ENCODE assay signal across 19 mouse cellular contexts in the genomic region with DNA sequence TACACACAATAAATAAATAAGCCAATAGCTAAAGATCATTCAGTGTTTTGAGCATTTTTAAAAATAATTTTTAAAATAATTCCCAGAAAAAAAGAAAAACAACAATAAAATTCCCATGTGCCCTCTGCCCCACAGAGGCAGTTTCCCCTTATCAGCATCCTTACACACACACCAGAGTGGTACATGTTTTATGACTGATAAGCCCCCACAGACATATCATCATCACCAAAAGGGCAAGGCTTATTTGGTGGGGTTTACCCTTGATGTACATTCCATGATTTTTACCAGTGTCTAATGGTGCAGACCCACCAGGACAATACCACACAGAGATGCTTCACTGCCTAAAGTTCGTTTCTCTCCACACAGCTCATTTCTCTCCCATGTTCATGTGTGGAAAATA.
DNase-seq lines count a peak whose midpoint lies in the region; ATAC-seq lines count a peak whose summit lies in the region.
"Had no signal": no experiment of that assay in that cellular context is flagged by ENCODE, and none has a peak within 500 bp of the region (broad histone marks: within the 10 kb centered on the region; RNA-seq: fewer than 3 reads in every experiment).

No protein-coding gene starts in this region.

- intact Hi-C loops in heart, postnatal 10 days (cut with DNase I), result loop anchor here (5.0 kb wide), 1 partner anchor 51 kb away; no protein-coding TSS in a partner anchor

- no peak overlapping the region for H3K4me3 ChIP-seq in heart, embryonic 12.5 days
- H3K4me3 ChIP-seq in liver, embryonic 13.5 days (replicated peaks), result no peak overlapping the region
- no peak overlapping the region for H3K4me3 ChIP-seq in forebrain, embryonic 14.5 days (ENCODE audit: low read depth, low read length)
- H3K4me3 ChIP-seq: embryonic facial prominence, embryonic 15.5 days; forebrain, embryonic 12.5 days; hindbrain, embryonic 10.5 days; left cerebral cortex, adult 2 months; limb, embryonic 12.5 days; neural tube, embryonic 12.5 days had no signal

- no peak for DNase-seq in heart, postnatal 10 days
- DNase-seq in testis, postnatal 10 days (ENCODE audit: low spot score), result peak; percentile 2
- DNase-seq in testis, postnatal 14 days (ENCODE audit: low spot score), result no peak
- DNase-seq in liver, embryonic 13.5 days, result peak; percentile 73
- DNase-seq in forebrain, embryonic 14.5 days (ENCODE audit: low spot score), result no peak
- DNase-seq in ovary, adult 18-20 months (ENCODE audit: low spot score), result no peak
- DNase-seq: adrenal gland, postnatal 10 days; cerebellum, adult 8-10 months; gastrocnemius, postnatal 25 days; kidney, postnatal 10 days; thymus, adult 18-20 months had no signal

- H3K4me1 ChIP-seq in heart, embryonic 12.5 days (replicated peaks), result peaks cover 15% of the 10 kb centered on the region
- H3K4me1 ChIP-seq in liver, embryonic 13.5 days (replicated peaks), result peaks cover 93% of the 10 kb centered on the region
- H3K4me1 ChIP-seq in forebrain, embryonic 14.5 days (ENCODE audit: control insufficient read depth, insufficient read depth, low read length), result no peaks in the 10 kb centered on the region
- H3K4me1 ChIP-seq: forebrain, embryonic 12.5 days; neural tube, embryonic 12.5 days had no signal

- H3K9me3 ChIP-seq in heart, embryonic 12.5 days (replicated peaks), result no peaks in the 10 kb centered on the region
- no peaks in the 10 kb centered on the region for H3K9me3 ChIP-seq in liver, embryonic 13.5 days (replicated peaks)
- H3K9me3 ChIP-seq in forebrain, embryonic 14.5 days (replicated peaks; ENCODE audit: control insufficient read depth, low read length), result no peaks in the 10 kb centered on the region
- H3K9me3 ChIP-seq: embryonic facial prominence, embryonic 15.5 days; forebrain, embryonic 12.5 days; hindbrain, embryonic 10.5 days; limb, embryonic 12.5 days; neural tube, embryonic 12.5 days had no signal

- H3K36me3 ChIP-seq in heart, embryonic 12.5 days, result no peaks in the 10 kb centered on the region
- no peaks in the 10 kb centered on the region for H3K36me3 ChIP-seq in liver, embryonic 13.5 days
- no peaks in the 10 kb centered on the region for H3K36me3 ChIP-seq in forebrain, embryonic 14.5 days (ENCODE audit: control insufficient read depth, insufficient read depth, low read length)
- H3K36me3 ChIP-seq: embryonic facial prominence, embryonic 15.5 days; forebrain, embryonic 12.5 days; hindbrain, embryonic 10.5 days; limb, embryonic 12.5 days; neural tube, embryonic 12.5 days had no signal

- no peak overlapping the region for H3K27ac ChIP-seq in heart, embryonic 12.5 days (ENCODE audit: poor library complexity, severe bottlenecking)
- H3K27ac ChIP-seq in liver, embryonic 13.5 days, result peak overlapping the region; percentile 93
- H3K27ac ChIP-seq in forebrain, embryonic 14.5 days (ENCODE audit: low read depth, low read length), result no peak overlapping the region
- H3K27ac ChIP-seq: forebrain, embryonic 12.5 days; left cerebral cortex, adult 2 months; limb, embryonic 12.5 days; neural tube, embryonic 12.5 days had no signal

- 75% methylated on average over 1 of the region's 1 CpGs for WGBS in heart, embryonic 12.5 days
- WGBS in liver, embryonic 13.5 days (ENCODE audit: insufficient replicate concordance), result 23% methylated on average over 1 of the region's 1 CpGs
- 87% methylated on average over 1 of the region's 1 CpGs for WGBS in forebrain, embryonic 14.5 days

- H3K4me2 ChIP-seq in heart, embryonic 12.5 days, result no peak overlapping the region
- peak overlapping the region; percentile 30; the same call in 1 of the 2 replicates for H3K4me2 ChIP-seq in liver, embryonic 13.5 days
- H3K4me2 ChIP-seq in forebrain, embryonic 14.5 days (ENCODE audit: low read length), result no peak overlapping the region
- H3K4me2 ChIP-seq: embryonic facial prominence, embryonic 15.5 days; forebrain, embryonic 12.5 days; limb, embryonic 12.5 days; neural tube, embryonic 12.5 days had no signal

- ATAC-seq in heart, embryonic 12.5 days (ENCODE audit: insufficient number of reproducible peaks, low FRiP score), result peak; percentile 87
- peak; percentile 89 for ATAC-seq in liver, embryonic 13.5 days (ENCODE audit: low read depth)
- no peak for ATAC-seq in forebrain, embryonic 14.5 days
- no peak for ATAC-seq in inflammation-experienced regulatory T-cells, adult 6 months

- H3K27me3 ChIP-seq in heart, embryonic 12.5 days (replicated peaks), result no peaks in the 10 kb centered on the region
- H3K27me3 ChIP-seq in liver, embryonic 13.5 days, result no peaks in the 10 kb centered on the region
- H3K27me3 ChIP-seq in forebrain, embryonic 14.5 days (replicated peaks; ENCODE audit: control insufficient read depth, insufficient read depth, low read length), result no peaks in the 10 kb centered on the region
- H3K27me3 ChIP-seq: embryonic facial prominence, embryonic 15.5 days; forebrain, embryonic 12.5 days; limb, embryonic 12.5 days; neural tube, embryonic 12.5 days had no signal

- H3K9ac ChIP-seq in heart, embryonic 12.5 days, result no peak overlapping the region
- peak overlapping the region; percentile 63; the same call in 1 of the 2 replicates for H3K9ac ChIP-seq in liver, embryonic 13.5 days
- H3K9ac ChIP-seq in forebrain, embryonic 14.5 days (ENCODE audit: low read length), result no peak overlapping the region
- H3K9ac ChIP-seq: embryonic facial prominence, embryonic 15.5 days; forebrain, embryonic 12.5 days; limb, embryonic 12.5 days; neural tube, embryonic 12.5 days had no signal

Comparison
In these comparisons a context has a peak if more than half of its experiments do, and no peak if none do; other contexts are left out.
1. DNase-seq: peak in testis, postnatal 10 days (single experiment) and liver, embryonic 13.5 days (single experiment); none in heart, postnatal 10 days (0 of 2), testis, postnatal 14 days (single experiment), forebrain, embryonic 14.5 days (single experiment) and ovary, adult 18-20 months (single experiment).
2. ATAC-seq: peak in heart, embryonic 12.5 days (single experiment) and liver, embryonic 13.5 days (single experiment); none in forebrain, embryonic 14.5 days (single experiment) and inflammation-experienced regulatory T-cells, adult 6 months (single experiment).